Mouse (Mus musculus) small intestine, adult 2 months (tissue): ENCODE results near the gene Acot7. TPM values are rescaled to one million over a fixed set of nuclear protein-coding genes. Genes with fewer than 3 reads are reported as not detected.

Experiments
- H3K27ac ChIP-seq: fragments of 200-500 bp; 2 replicates; pipeline ENCODE4 v1.5.1; 2012; ENCODE audit warnings: low read depth, low read length, control low read depth, inconsistent platforms; ENCODE audit not compliant: insufficient read depth
- H3K27me3 ChIP-seq: fragments of 200-500 bp; 2 replicates; pipeline ENCODE4 v1.6.1; 2012; ENCODE audit warnings: mild to moderate bottlenecking, moderate library complexity, low read length, inconsistent platforms; ENCODE audit not compliant: control insufficient read depth, insufficient read depth
- H3K36me3 ChIP-seq: fragments of 200-500 bp; 2 replicates; pipeline ENCODE4 v1.6.1; 2012; ENCODE audit warnings: mild to moderate bottlenecking, low read length, control low read depth, inconsistent platforms; ENCODE audit not compliant: control insufficient read depth, insufficient read depth
- H3K4me1 ChIP-seq: fragments of 200-500 bp; 2 replicates; pipeline ENCODE4 v1.6.1; 2012; ENCODE audit warnings: low read length, inconsistent platforms, mixed read lengths; ENCODE audit not compliant: control insufficient read depth, insufficient read depth, insufficient read length
- H3K4me3 ChIP-seq: fragments of 200-500 bp; 2 replicates; pipeline ENCODE4 v1.5.1; 2012; ENCODE audit warnings: low read depth, mild to moderate bottlenecking, control low read depth, inconsistent platforms, low read length, moderate library complexity
- CTCF ChIP-seq: fragments of 200-500 bp; IDR thresholded peaks from 2 replicates; pipeline ENCODE4 v1.5.1; 2012; ENCODE audit warnings: low read depth, mild to moderate bottlenecking, control low read depth, inconsistent platforms, low read length, moderate library complexity, mixed read lengths; ENCODE audit not compliant: insufficient replicate concordance, insufficient read length; ENCODE audit errors: extremely low read depth
- POLR2A ChIP-seq: fragments of 200-500 bp; IDR thresholded peaks from 2 replicates; pipeline ENCODE4 v1.6.1; 2012; ENCODE audit warnings: low read depth, mild to moderate bottlenecking, control low read depth, inconsistent platforms, low read length, moderate library complexity
- WGBS: fragments of 180-500 bp; shearing (Covaris S2); methylation state at CpG from one replicate; pipeline ENCODE4 v1.1.7; 2018; 5-methylcytosine and 5-hydroxymethylcytosine counted together
- polyA plus RNA-seq: library from polyadenylated mRNA; depleted of rRNA; stranded (reverse); fragments of >200 nt; gene quantifications from 2 replicates; pipeline ENCODE4 v1.2.3, GENCODE M21; 2012; rRNA removed

The Acot7 gene
- 30.0 and 33.4 TPM in 2 replicates for polyA plus RNA-seq

DNA sequence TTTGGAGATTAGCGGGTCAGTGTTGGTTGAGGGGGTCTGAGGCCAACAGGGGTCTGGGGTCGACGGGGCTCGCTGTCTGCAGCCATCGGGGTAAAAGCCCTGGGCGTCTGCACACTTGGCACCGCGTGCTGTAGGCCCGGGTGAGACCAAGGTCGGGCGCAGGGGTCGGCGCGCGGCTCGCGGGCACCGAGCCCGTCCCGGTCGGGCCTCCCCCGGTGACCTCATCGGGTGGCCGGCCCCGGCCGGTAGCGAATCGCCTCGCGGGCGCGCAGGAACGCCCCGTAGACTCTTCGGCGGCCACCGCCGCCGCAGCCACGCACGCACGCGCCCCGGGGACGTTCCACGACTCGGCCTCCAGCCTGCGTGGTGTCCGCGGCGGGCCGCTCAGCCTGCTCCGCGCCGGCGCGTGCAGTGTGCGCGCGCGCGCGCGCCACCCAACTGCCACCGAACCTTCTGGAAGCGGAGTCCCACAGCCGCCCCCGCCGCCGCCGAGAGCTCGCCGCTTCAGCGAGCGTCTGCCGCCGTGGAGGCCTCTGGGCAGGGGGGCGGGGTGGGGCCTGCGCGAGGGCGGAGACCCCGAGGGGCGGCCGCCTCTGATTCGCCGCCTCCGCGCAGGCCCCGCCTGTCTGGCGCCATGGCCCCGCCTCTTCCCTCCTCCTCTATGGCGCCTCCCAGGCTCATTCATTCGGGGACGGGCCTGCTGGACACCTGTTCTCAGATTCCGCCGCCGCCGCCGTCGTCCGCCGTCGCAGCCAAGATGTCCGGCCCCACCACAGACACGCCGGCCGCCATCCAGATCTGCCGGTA, at the start of gene Acot7:
Gene Acot7, plus strand, starts transcription at position 598 of the 807 bp plus-strand sequence.
- TF ChIP-seq POLR2A (peak; percentile 72), CTCF (no peak)
- WGBS, result under 1% methylated on average over 108 of the region's 108 CpGs
- H3K27ac ChIP-seq, result peak within 1 kb of the TSS; percentile 59
- no peaks in the 10 kb centered on the region for H3K36me3 ChIP-seq
- peak within 1 kb of the TSS; percentile 85 for H3K4me3 ChIP-seq
- H3K4me1 ChIP-seq, result peaks cover 7% of the 10 kb centered on the region; the same call in 1 of the 2 replicates
- H3K27me3 ChIP-seq, result no peaks in the 10 kb centered on the region

DNA sequence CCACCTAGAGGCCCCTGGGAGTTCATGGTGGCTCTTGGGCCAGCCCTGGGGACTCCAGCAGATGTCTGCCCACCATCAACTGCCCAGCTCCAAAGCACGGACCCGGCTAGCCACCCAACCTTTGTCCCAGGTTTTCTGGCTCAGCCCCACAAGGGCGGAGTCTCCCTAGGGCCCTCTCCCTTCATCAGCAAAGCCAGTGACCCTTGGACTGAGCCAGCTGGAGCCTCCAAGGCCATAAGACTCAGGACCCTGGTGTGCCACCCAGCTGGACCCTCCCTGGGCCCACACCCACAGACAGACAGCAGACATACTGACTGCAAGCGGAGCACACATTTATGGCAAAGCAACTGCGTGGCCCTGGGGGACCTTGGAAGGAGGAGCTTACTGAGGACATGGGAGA, 49.1 kb upstream of the Acot7 start:
- peak; percentile 35; the same call in 1 of the 2 replicates for TF ChIP-seq POLR2A
- no peak for TF ChIP-seq CTCF
- H3K4me3 ChIP-seq, result peak overlapping the region; percentile 78
- 35% methylated on average over 5 of the region's 5 CpGs for WGBS
- H3K36me3 ChIP-seq, result peaks cover 9% of the 10 kb centered on the region
- H3K27me3 ChIP-seq, result no peaks in the 10 kb centered on the region; the same call in 1 of the 2 replicates
- H3K4me1 ChIP-seq, result peaks cover 31% of the 10 kb centered on the region
- H3K27ac ChIP-seq, result peak overlapping the region; percentile 83

DNA sequence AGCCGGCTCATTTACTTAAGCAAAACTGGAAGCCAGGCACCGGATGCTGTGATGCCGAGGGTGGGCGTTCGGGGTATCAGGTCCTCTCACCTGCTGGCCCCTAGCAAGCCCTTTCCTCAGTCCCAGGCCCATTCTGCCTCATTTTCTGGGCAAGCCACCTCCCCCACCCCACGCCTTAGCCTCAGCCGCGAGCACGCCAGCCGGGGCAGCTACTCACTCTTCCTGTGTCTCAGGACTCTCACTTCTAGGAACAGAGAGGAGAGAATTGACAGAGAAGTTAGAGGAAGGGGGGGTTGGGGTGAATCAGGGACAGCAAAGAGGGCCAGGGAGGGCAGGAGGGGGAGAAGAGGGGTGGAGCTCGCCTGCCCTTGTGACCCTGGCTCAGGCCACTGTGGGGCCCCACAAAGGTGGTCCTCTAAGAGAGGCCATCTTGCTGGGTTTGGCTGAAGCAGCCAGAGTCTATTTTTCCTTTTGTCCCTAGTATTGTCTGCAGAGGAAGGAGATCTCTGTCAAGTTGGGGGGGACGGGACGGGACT, 48.5 kb upstream of the Acot7 start:
- no peaks in the 10 kb centered on the region; the same call in 1 of the 2 replicates for H3K27me3 ChIP-seq
- 62% methylated on average over 13 of the region's 13 CpGs for WGBS
- H3K36me3 ChIP-seq, result peaks cover 9% of the 10 kb centered on the region
- peak overlapping the region; percentile 78 for H3K4me3 ChIP-seq
- peak overlapping the region; percentile 74 for H3K27ac ChIP-seq
- peaks cover 33% of the 10 kb centered on the region for H3K4me1 ChIP-seq
- TF ChIP-seq POLR2A (no peak), CTCF (no peak)

DNA sequence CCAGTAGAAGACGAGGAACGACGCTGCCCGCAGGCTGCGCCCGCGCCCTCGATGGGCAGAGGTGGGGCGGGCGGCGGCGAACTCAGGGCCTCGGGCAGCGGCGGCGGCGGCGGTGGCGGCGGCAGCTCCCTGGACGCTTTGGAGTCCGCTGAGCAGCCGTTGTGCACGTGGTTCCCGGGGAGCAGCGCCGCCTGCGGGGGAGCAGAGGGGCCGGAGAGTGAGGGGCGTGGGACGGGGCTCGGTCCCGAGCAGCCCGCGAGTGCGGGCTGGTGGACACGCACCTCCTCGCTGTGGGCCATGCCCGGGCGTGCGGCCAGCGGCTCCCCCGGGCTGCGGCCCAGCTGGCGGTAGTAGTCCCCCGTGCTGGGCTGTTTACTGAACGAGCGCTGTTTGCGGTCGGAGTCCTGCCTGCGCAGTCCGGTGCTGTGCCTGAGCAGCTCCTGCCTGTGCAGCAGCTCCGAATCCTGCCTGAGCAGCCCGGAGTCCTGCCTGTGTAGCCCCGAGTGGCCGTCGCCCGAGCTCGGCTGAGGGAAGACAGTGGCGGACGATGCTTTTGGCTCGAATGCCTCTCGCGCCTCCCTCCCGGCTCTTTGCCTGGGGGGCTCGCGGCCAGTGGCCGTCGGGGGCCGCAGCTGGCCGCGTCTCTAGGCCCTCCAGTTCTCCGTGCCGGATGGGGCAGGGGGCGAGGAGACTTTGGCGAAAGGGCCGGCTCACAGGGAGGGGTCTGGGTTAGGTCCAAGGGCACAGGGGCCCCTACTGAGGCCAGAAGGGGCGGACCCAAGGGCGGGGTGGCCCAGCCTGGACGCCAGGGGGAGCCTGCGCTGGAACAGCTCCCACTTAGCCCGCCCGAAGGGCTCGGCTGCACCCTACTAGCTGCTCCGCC, 46.9 kb upstream of the Acot7 start:
- peak overlapping the region; percentile 78 for H3K4me3 ChIP-seq
- no peaks in the 10 kb centered on the region; the same call in 1 of the 2 replicates for H3K27me3 ChIP-seq
- under 1% methylated on average over 81 of the region's 85 CpGs for WGBS
- H3K27ac ChIP-seq, result peak overlapping the region; percentile 79
- peaks cover 35% of the 10 kb centered on the region for H3K4me1 ChIP-seq
- peak; percentile 23; the same call in 1 of the 2 replicates for TF ChIP-seq POLR2A
- peak; percentile 66 for TF ChIP-seq CTCF
- peaks cover under 1% of the 10 kb centered on the region for H3K36me3 ChIP-seq

DNA sequence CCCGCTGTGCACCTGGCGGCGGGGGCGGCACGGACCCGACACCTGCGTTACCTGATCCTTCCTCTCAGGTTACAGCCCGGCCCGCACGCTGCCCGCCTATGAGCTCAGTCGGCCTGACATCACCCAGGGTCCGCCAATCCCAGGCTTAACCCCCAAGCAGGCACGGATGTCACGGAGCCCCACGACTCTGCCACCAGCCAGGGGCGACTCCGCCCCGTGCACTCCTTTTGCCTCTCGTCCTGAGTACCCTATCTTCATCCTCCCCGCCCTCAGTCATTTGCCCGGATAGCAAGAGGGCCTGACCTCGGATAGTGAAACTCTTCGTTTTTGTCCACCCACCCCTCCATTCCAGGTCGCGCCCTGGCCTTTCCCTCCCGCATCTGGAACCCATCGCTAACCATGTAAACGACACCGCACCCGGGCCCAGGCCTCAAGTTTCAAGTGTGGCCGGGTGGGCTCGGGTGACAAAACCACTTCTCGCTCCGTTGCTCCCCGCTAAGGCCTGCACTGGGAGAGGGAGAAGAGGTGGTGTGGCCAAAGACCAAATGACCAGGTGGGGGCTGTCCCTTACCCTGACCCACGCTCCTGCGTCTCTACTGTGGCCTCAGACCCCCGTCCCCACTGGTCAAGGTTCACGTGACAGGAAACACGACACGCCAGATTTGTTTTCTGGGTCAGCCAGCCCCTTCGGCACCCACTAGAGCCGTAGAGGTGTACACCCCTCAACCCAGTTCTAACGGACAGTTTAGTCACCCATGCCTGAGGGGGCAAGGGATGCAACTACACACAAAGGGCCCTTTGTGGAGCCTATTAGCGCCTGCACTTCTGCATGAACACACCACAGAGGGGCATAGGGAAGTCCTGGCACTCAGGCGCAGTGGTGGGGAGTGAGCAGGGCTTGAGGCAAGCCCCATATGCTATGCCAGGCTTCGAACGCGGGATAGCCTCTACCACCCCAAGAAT, 45.8 kb upstream of the Acot7 start:
- H3K4me3 ChIP-seq, result peak overlapping the region; percentile 78
- H3K27ac ChIP-seq, result peak overlapping the region; percentile 79
- TF ChIP-seq CTCF (no peak), POLR2A (no peak)
- peaks cover 42% of the 10 kb centered on the region for H3K4me1 ChIP-seq
- 16% methylated on average over 50 of the region's 50 CpGs for WGBS
- H3K27me3 ChIP-seq, result no peaks in the 10 kb centered on the region; the same call in 1 of the 2 replicates
- H3K36me3 ChIP-seq, result no peaks in the 10 kb centered on the region

DNA sequence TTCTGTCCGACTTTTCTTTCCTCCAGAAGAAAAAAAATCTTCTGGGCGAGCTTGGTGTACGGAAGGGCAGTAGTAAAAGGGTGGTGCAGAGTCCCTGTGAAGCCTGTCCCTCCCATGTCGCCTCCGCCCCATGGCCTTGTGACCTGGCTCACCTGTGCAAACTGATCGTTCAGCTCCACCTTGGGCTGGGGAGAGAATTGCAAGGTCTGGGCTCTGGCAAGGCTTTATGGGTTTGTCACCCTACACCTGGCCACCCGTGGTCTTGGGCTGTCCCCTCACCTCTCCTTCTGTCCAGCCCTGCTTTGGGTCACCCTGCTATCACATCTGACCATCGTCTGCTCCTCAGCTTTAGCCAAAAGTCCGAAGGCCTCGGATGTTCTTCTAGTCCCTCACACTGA, 45.2 kb upstream of the Acot7 start:
- TF ChIP-seq CTCF (peak; percentile 22; the same call in 1 of the 2 replicates), POLR2A (no peak)
- Histone ChIP-seq H3K27me3 (no peaks in the 10 kb centered on the region; the same call in 1 of the 2 replicates), H3K27ac (peak overlapping the region; percentile 79), H3K36me3 (no peaks in the 10 kb centered on the region), H3K4me3 (peak overlapping the region; percentile 78), H3K4me1 (peaks cover 43% of the 10 kb centered on the region)
- 35% methylated on average over 10 of the region's 10 CpGs for WGBS
